Mouse (Mus musculus) small intestine, adult 2 months (tissue): Measurements from ENCODE around the gene Angptl1. TPM values are rescaled to one million over a fixed set of nuclear protein-coding genes. Genes with fewer than 3 reads are reported as not detected.

Experiments
- H3K27ac ChIP-seq: fragments of 200-500 bp; 2 replicates; pipeline ENCODE4 v1.5.1; 2012; ENCODE audit warnings: low read depth, low read length, control low read depth, inconsistent platforms; ENCODE audit not compliant: insufficient read depth
- H3K27me3 ChIP-seq: fragments of 200-500 bp; 2 replicates; pipeline ENCODE4 v1.6.1; 2012; ENCODE audit warnings: mild to moderate bottlenecking, moderate library complexity, low read length, inconsistent platforms; ENCODE audit not compliant: control insufficient read depth, insufficient read depth
- H3K36me3 ChIP-seq: fragments of 200-500 bp; 2 replicates; pipeline ENCODE4 v1.6.1; 2012; ENCODE audit warnings: mild to moderate bottlenecking, low read length, control low read depth, inconsistent platforms; ENCODE audit not compliant: control insufficient read depth, insufficient read depth
- H3K4me1 ChIP-seq: fragments of 200-500 bp; 2 replicates; pipeline ENCODE4 v1.6.1; 2012; ENCODE audit warnings: low read length, inconsistent platforms, mixed read lengths; ENCODE audit not compliant: control insufficient read depth, insufficient read depth, insufficient read length
- H3K4me3 ChIP-seq: fragments of 200-500 bp; 2 replicates; pipeline ENCODE4 v1.5.1; 2012; ENCODE audit warnings: low read depth, mild to moderate bottlenecking, control low read depth, inconsistent platforms, low read length, moderate library complexity
- CTCF ChIP-seq: fragments of 200-500 bp; IDR thresholded peaks from 2 replicates; pipeline ENCODE4 v1.5.1; 2012; ENCODE audit warnings: low read depth, mild to moderate bottlenecking, control low read depth, inconsistent platforms, low read length, moderate library complexity, mixed read lengths; ENCODE audit not compliant: insufficient replicate concordance, insufficient read length; ENCODE audit errors: extremely low read depth
- POLR2A ChIP-seq: fragments of 200-500 bp; IDR thresholded peaks from 2 replicates; pipeline ENCODE4 v1.6.1; 2012; ENCODE audit warnings: low read depth, mild to moderate bottlenecking, control low read depth, inconsistent platforms, low read length, moderate library complexity
- WGBS: fragments of 180-500 bp; shearing (Covaris S2); methylation state at CpG from one replicate; pipeline ENCODE4 v1.1.7; 2018; 5-methylcytosine and 5-hydroxymethylcytosine counted together
- polyA plus RNA-seq: library from polyadenylated mRNA; depleted of rRNA; stranded (reverse); fragments of >200 nt; gene quantifications from 2 replicates; pipeline ENCODE4 v1.2.3, GENCODE M21; 2012; rRNA removed

The Angptl1 gene
- polyA plus RNA-seq, 1 experiment = 3.0 TPM

DNA sequence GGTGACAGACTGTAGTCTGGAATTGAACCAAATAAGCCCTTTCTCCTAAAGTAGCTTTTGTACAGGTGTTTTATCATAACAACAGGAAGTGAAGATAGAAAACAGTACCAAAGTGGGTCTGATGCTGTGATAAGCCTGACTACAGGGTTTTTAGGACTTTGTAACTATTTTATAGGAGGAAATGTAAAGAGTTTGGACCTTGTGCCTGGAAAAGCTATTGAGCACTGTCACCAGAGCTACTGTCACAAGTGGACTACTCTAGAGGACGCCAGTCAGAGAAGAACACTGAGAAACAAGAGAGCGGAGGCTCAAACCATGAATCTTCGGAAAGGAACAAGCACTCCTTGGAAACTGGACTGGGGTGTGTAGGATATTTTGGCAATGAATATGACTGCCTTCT is 65.5 kb downstream of the Angptl1 start:
- WGBS = 72% methylated on average over 3 of the region's 3 CpGs
- no peak overlapping the region for H3K4me3 ChIP-seq
- H3K4me1 ChIP-seq = peaks cover 7% of the 10 kb centered on the region; the same call in 1 of the 2 replicates

DNA sequence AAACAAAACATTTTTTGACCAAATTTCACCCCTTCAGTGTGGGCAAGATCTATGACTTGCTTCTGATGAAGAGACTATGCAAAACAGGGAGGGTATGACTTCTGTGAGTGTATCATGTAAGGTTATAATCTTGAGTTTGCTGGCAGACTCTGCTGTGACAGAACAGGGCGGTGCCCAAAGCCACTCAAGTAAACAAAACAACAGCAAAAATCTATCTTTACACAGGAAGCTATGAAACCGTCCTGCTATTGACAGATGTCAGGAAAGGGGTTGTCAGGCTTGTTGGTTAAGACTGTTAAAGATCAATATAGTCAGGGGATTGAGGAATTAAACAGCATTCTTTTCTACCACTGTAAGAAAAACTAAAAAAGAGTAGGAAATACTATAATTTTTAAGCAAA is 67.3 kb downstream of the Angptl1 start:
- H3K27me3 ChIP-seq = no peaks in the 10 kb centered on the region
- no peak overlapping the region; the same call in 1 of the 2 replicates for H3K27ac ChIP-seq
- H3K4me1 ChIP-seq = peaks cover 7% of the 10 kb centered on the region; the same call in 1 of the 2 replicates
- peaks cover 11% of the 10 kb centered on the region for H3K36me3 ChIP-seq
- TF ChIP-seq CTCF (no peak), POLR2A (no peak)
- no peak overlapping the region for H3K4me3 ChIP-seq
- WGBS = 67% methylated on average over 2 of the region's 2 CpGs

More for the DNA sequence above, 65.5 kb downstream of the Angptl1 start:
- TF ChIP-seq POLR2A (no peak), CTCF (no peak)
- Histone ChIP-seq H3K36me3 (peaks cover 14% of the 10 kb centered on the region), H3K27me3 (no peaks in the 10 kb centered on the region), H3K27ac (peak overlapping the region; percentile 55)

DNA sequence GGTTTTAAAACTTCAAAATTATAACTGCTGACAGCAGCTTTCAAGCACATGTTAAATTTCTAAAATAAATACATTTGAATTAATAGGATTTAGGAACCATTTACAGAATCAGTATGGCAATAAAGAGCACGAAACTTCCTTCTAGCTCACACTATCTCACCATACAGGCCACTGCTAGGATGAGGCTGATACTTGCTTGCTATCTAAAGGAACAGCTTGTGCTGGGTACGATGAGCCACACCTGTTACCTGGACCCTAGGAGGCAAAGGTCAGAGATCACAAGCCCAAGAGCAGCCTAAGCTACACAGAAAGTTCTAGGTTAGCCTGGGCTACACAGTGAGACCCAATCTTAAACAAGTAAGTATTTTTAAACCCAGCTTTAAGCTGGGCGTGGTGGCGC is 70.9 kb downstream of the Angptl1 start:
- WGBS = 70% methylated on average over 4 of the region's 4 CpGs

GRCm38 (mm10) chr1:156909866-156910265 is 71.5 kb downstream of the Angptl1 start:
- Histone ChIP-seq H3K36me3 (peaks cover 9% of the 10 kb centered on the region), H3K4me1 (peaks cover 8% of the 10 kb centered on the region; the same call in 1 of the 2 replicates), H3K27me3 (no peaks in the 10 kb centered on the region), H3K27ac (no peak overlapping the region), H3K4me3 (no peak overlapping the region)
- TF ChIP-seq CTCF = no peak
- TF ChIP-seq POLR2A = no peak

More for the DNA sequence above, 70.9 kb downstream of the Angptl1 start:
- Histone ChIP-seq H3K36me3 (peaks cover 9% of the 10 kb centered on the region), H3K27ac (peak overlapping the region; percentile 30; the same call in 1 of the 2 replicates), H3K27me3 (no peaks in the 10 kb centered on the region), H3K4me3 (no peak overlapping the region), H3K4me1 (peaks cover 8% of the 10 kb centered on the region; the same call in 1 of the 2 replicates)
- no peak for TF ChIP-seq CTCF
- TF ChIP-seq POLR2A = no peak

Other genes starting within 250 kb of the Angptl1 start
- gene Tor3a, start 164.2 kb upstream of the Angptl1 start, polyA plus RNA-seq = 21.5 and 31.0 TPM in 2 replicates
- gene Fam20b, start 119.5 kb upstream of the Angptl1 start, polyA plus RNA-seq = 12.7 and 25.7 TPM in 2 replicates
- gene Ralgps2, start 101.1 kb downstream of the Angptl1 start, polyA plus RNA-seq = 6.5 and 21.6 TPM in 2 replicates